Mouse (Mus musculus) embryonic facial prominence, embryonic 14.5 days (tissue): ENCODE data around the gene Fam47e. TPM values are rescaled to one million over a fixed set of nuclear protein-coding genes. Genes with fewer than 3 reads are reported as not detected.

Source experiments
- ATAC-seq: fragments of 200-750 bp; cut with Nextera tagmentation; 2 replicates; pipeline ENCODE4 v1.8.0; 2017; ENCODE audit warnings: low read depth, moderate number of reproducible peaks, moderate TSS enrichment
- DNase-seq: peaks from one replicate; pipeline ENCODE4 v3.0.0-alpha.2; 2015; ENCODE audit warnings: low spot score
- H3K27ac ChIP-seq: fragments of 300-500 bp; sonication (generic); replicated peaks from 2 replicates; pipeline ENCODE4 v1.5.1; 2014; ENCODE audit warnings: low read depth, mild to moderate bottlenecking, low read length, moderate library complexity
- H3K27me3 ChIP-seq: fragments of 300-500 bp; sonication (generic); replicated peaks from 2 replicates; pipeline ENCODE4 v1.6.1; 2014; ENCODE audit warnings: low read length; ENCODE audit not compliant: control insufficient read depth, insufficient read depth
- H3K36me3 ChIP-seq: fragments of 300-500 bp; sonication (generic); 2 replicates; pipeline ENCODE4 v1.6.1; 2014; ENCODE audit warnings: low read length, mixed read lengths; ENCODE audit not compliant: control insufficient read depth, insufficient read depth
- H3K4me1 ChIP-seq: fragments of 300-500 bp; sonication (generic); 2 replicates; pipeline ENCODE4 v1.6.1; 2014; ENCODE audit warnings: antibody characterized with exemption, low read length; ENCODE audit not compliant: control insufficient read depth, insufficient read depth
- H3K4me2 ChIP-seq: fragments of 300-500 bp; sonication (generic); 2 replicates; pipeline ENCODE4 v1.6.1; 2014; ENCODE audit warnings: low read depth, mild to moderate bottlenecking, low read length, moderate library complexity, mixed read lengths
- H3K4me3 ChIP-seq: fragments of 300-500 bp; sonication (generic); 2 replicates; pipeline ENCODE4 v1.5.1; 2014; ENCODE audit warnings: low read depth, mild to moderate bottlenecking, low read length
- H3K9ac ChIP-seq: fragments of 300-500 bp; sonication (generic); 2 replicates; pipeline ENCODE4 v1.6.1; 2014; ENCODE audit warnings: low read depth, mild to moderate bottlenecking, low read length, moderate library complexity, mixed read lengths
- H3K9me3 ChIP-seq: fragments of 300-500 bp; sonication (generic); 2 replicates; pipeline ENCODE4 v1.6.1; 2016; ENCODE audit warnings: low read length; ENCODE audit not compliant: control insufficient read depth
- WGBS: fragments of 180-500 bp; shearing (Covaris S2); extraction: QIAGEN DNeasy Blood & Tissue Kit; methylation state at CpG from one replicate; pipeline ENCODE4 v1.1.7; 2014; 5-methylcytosine and 5-hydroxymethylcytosine counted together
- polyA plus RNA-seq: library from polyadenylated mRNA; unstranded; fragments of >200 nt; fragmentation: Nextera tagmentation; extraction: Ambion mirVana; gene quantifications from 2 replicates; pipeline ENCODE4 v1.2.1, GENCODE M21; 2014

Gene Fam47e
- polyA plus RNA-seq, 1 experiment from 2014 or later: 2.3 TPM

- H3K27me3 ChIP-seq: no peaks in the 10 kb centered on the region
- no peaks in the 10 kb centered on the region for H3K9me3 ChIP-seq
- WGBS: 87% methylated on average over 4 of the region's 4 CpGs
- H3K4me2 ChIP-seq: no peak overlapping the region
- no peaks in the 10 kb centered on the region for H3K4me1 ChIP-seq
- DNase-seq (no peak), ATAC-seq (no peak)
- H3K36me3 ChIP-seq: no peaks in the 10 kb centered on the region
- H3K4me3 ChIP-seq: no peak overlapping the region
- no peak overlapping the region for H3K27ac ChIP-seq
- H3K9ac ChIP-seq: no peak overlapping the region
Observed at GRCm38 (mm10) chr5:92612756-92613155, 57.9 kb downstream of the Fam47e start.

GRCm38 (mm10) chr5:92621883-92622282, 67.0 kb downstream of the Fam47e start:
- Histone ChIP-seq H3K27ac (no peak overlapping the region), H3K4me3 (no peak overlapping the region), H3K4me2 (no peak overlapping the region), H3K36me3 (no peaks in the 10 kb centered on the region), H3K9me3 (no peaks in the 10 kb centered on the region), H3K27me3 (no peaks in the 10 kb centered on the region), H3K9ac (no peak overlapping the region), H3K4me1 (no peaks in the 10 kb centered on the region)
- WGBS: 65% methylated on average over 5 of the region's 5 CpGs
- DNase-seq (no peak), ATAC-seq (no peak)

- WGBS: 68% methylated on average over 7 of the region's 7 CpGs
- H3K27ac ChIP-seq: no peak overlapping the region
- H3K4me2 ChIP-seq: no peak overlapping the region
- no peak overlapping the region for H3K9ac ChIP-seq
- H3K9me3 ChIP-seq: no peaks in the 10 kb centered on the region
- no peaks in the 10 kb centered on the region for H3K27me3 ChIP-seq
- H3K4me3 ChIP-seq: no peak overlapping the region
- DNase-seq (peak; percentile 75), ATAC-seq (no peak)
- no peaks in the 10 kb centered on the region for H3K36me3 ChIP-seq
- H3K4me1 ChIP-seq: no peaks in the 10 kb centered on the region
Observed at GRCm38 (mm10) chr5:92627896-92628295, 73.0 kb downstream of the Fam47e start.

- Histone ChIP-seq H3K4me3 (no peak overlapping the region), H3K36me3 (no peaks in the 10 kb centered on the region), H3K9me3 (no peaks in the 10 kb centered on the region), H3K27me3 (no peaks in the 10 kb centered on the region), H3K9ac (no peak overlapping the region), H3K27ac (no peak overlapping the region), H3K4me2 (no peak overlapping the region), H3K4me1 (no peaks in the 10 kb centered on the region)
- no peak for DNase-seq
- 61% methylated on average over 4 of the region's 4 CpGs for WGBS
- no peak for ATAC-seq
Observed at GRCm38 (mm10) chr5:92633526-92633925, 78.7 kb downstream of the Fam47e start.

GRCm38 (mm10) chr5:92634916-92635315, 80.0 kb downstream of the Fam47e start:
- H3K4me3 ChIP-seq: no peak overlapping the region
- H3K9me3 ChIP-seq: no peaks in the 10 kb centered on the region
- H3K36me3 ChIP-seq: no peaks in the 10 kb centered on the region
- H3K4me2 ChIP-seq: no peak overlapping the region
- H3K27ac ChIP-seq: no peak overlapping the region
- H3K9ac ChIP-seq: no peak overlapping the region
- H3K27me3 ChIP-seq: no peaks in the 10 kb centered on the region
- no peak for DNase-seq
- ATAC-seq: no peak
- H3K4me1 ChIP-seq: no peaks in the 10 kb centered on the region
- 63% methylated on average over 3 of the region's 3 CpGs for WGBS

GRCm38 (mm10) chr5:92635891-92636290, 81.0 kb downstream of the Fam47e start:
- whole genome bisulfite sequencing: 84% methylated on average over 5 of the region's 5 CpGs
- DNase-seq (no peak), ATAC-seq (no peak)
- H3K9me3 ChIP-seq: no peaks in the 10 kb centered on the region
- H3K4me1 ChIP-seq: no peaks in the 10 kb centered on the region
- no peaks in the 10 kb centered on the region for H3K27me3 ChIP-seq
- no peak overlapping the region for H3K4me2 ChIP-seq
- H3K27ac ChIP-seq: no peak overlapping the region
- no peaks in the 10 kb centered on the region for H3K36me3 ChIP-seq
- no peak overlapping the region for H3K9ac ChIP-seq
- no peak overlapping the region for H3K4me3 ChIP-seq

GRCm38 (mm10) chr5:92640861-92641260, 86.0 kb downstream of the Fam47e start:
- Histone ChIP-seq H3K4me1 (no peaks in the 10 kb centered on the region), H3K27me3 (no peaks in the 10 kb centered on the region), H3K4me2 (no peak overlapping the region), H3K27ac (no peak overlapping the region), H3K36me3 (no peaks in the 10 kb centered on the region), H3K9ac (no peak overlapping the region), H3K4me3 (no peak overlapping the region), H3K9me3 (0 out of 2 replicates have a peak, but pooled peaks cover 2% of the 10 kb centered on the region)
- WGBS: 79% methylated on average over 3 of the region's 3 CpGs
- ATAC-seq (no peak), DNase-seq (no peak)

Other genes starting within 250 kb of the Fam47e start
- gene Sdad1, start 244.6 kb upstream of the Fam47e start, polyA plus RNA-seq: 37.4 and 38.8 TPM in 2 replicates
- gene Cxcl9, start 227.0 kb upstream of the Fam47e start, polyA plus RNA-seq: 0.21 and 0.22 TPM in 2 replicates
- 6.6 and 10.3 TPM in 2 replicates for gene Art3, start 223.2 kb upstream of the Fam47e start, polyA plus RNA-seq
- 0.89 and 1.9 TPM in 2 replicates for gene Cxcl10, start 206.2 kb upstream of the Fam47e start, polyA plus RNA-seq
- gene Nup54, start 119.8 kb upstream of the Fam47e start, polyA plus RNA-seq: 39.8 and 43.9 TPM in 2 replicates
- gene Scarb2, start 48.2 kb upstream of the Fam47e start, polyA plus RNA-seq: 11.4 and 11.5 TPM in 2 replicates
- gene Stbd1, start 48.0 kb downstream of the Fam47e start, polyA plus RNA-seq: 48.2 and 68.2 TPM in 2 replicates
- gene Ccdc158, start 120.2 kb downstream of the Fam47e start, polyA plus RNA-seq: 0.88 and 1.4 TPM in 2 replicates
- 3.4 and 4.4 TPM in 2 replicates for gene Shroom3, start 128.4 kb downstream of the Fam47e start, polyA plus RNA-seq